Mouse (Mus musculus): ENCODE data around the gene Stat3.

- TF ChIP-seq GATA1 (IDR thresholded peaks at IDR 0.05; ENCODE audit: low read length) (no peak), TAL1 (IDR thresholded peaks at IDR 0.05; ENCODE audit: low read length) (no peak)
Observed at GRCm38 (mm10) chr11:100958613-100959463, 19.5 kb upstream of the Stat3 start.

Measured in erythroblast, embryonic 14.5 days (primary cell).